ENCODE assay signal across 9 mouse cellular contexts in genomic region chr4:135686568-135686953, GRCm38 (mm10). TPM values are rescaled to one million over a fixed set of nuclear protein-coding genes. Genes with fewer than 3 reads are reported as not detected.
DNase-seq lines count a peak whose midpoint lies in the region; ATAC-seq lines count a peak whose summit lies in the region.
"Had no signal": no experiment of that assay in that cellular context is flagged by ENCODE, and none has a peak within 500 bp of the region (broad histone marks: within the 10 kb centered on the region; RNA-seq: fewer than 3 reads in every experiment).

No protein-coding gene starts in this region.

- H3K4me2 ChIP-seq in forebrain, embryonic 11.5 days (ENCODE audit: low read depth, low read length, severe bottlenecking): peak overlapping the region; percentile 99
- H3K4me2 ChIP-seq in limb, embryonic 13.5 days (replicated peaks): peak overlapping the region; percentile 98
- H3K4me2 ChIP-seq in stomach, embryonic 14.5 days (replicated peaks; ENCODE audit: low read depth, low read length): peak overlapping the region; percentile 91

- peak overlapping the region; percentile 42 for H3K9ac ChIP-seq in forebrain, embryonic 11.5 days (ENCODE audit: low read length)
- H3K9ac ChIP-seq in limb, embryonic 13.5 days: peak overlapping the region; percentile 70
- H3K9ac ChIP-seq in stomach, embryonic 14.5 days (replicated peaks; ENCODE audit: low read depth, low read length): peak overlapping the region; percentile 60

- intact Hi-C loops in left cerebral cortex, postnatal 14 days (cut with DNase I): no loop called here

- ATAC-seq in forebrain, embryonic 11.5 days (replicated peaks; ENCODE audit: low FRiP score): no peak
- no peak for ATAC-seq in limb, embryonic 13.5 days (ENCODE audit: low FRiP score, low read depth)
- ATAC-seq in stomach, embryonic 14.5 days (ENCODE audit: insufficient number of reproducible peaks, insufficient read depth, low FRiP score, low read depth): no peak

- peak; percentile 24 for DNase-seq in retina, embryonic 14.5 days (ENCODE audit: low spot score)
- DNase-seq in retina, postnatal 1 day: no peak
- peak; percentile 61 for DNase-seq in forebrain, embryonic 11.5 days (ENCODE audit: low spot score)
- DNase-seq in ovary, adult 18-20 months (ENCODE audit: low spot score): no peak
- DNase-seq in left cerebral cortex, postnatal 14 days (ENCODE audit: low spot score in 2 of 2): no peak
- no peak for DNase-seq in cerebellum, postnatal 36 days

- H3K36me3 ChIP-seq in forebrain, embryonic 11.5 days (ENCODE audit: control insufficient read depth, insufficient read depth, low read length): no peaks in the 10 kb centered on the region
- no peaks in the 10 kb centered on the region for H3K36me3 ChIP-seq in limb, embryonic 13.5 days
- H3K36me3 ChIP-seq in stomach, embryonic 14.5 days (ENCODE audit: control insufficient read depth, insufficient read depth, low read length): no peaks in the 10 kb centered on the region

- H3K27ac ChIP-seq in forebrain, embryonic 11.5 days (ENCODE audit: low read depth, low read length): no peak overlapping the region
- peak overlapping the region; percentile 23; the same call in 1 of the 2 replicates for H3K27ac ChIP-seq in limb, embryonic 13.5 days
- H3K27ac ChIP-seq in stomach, embryonic 14.5 days (ENCODE audit: low read length): no peak overlapping the region
- H3K27ac ChIP-seq: macrophage had no signal

- peaks cover 5% of the 10 kb centered on the region; the same call in 1 of the 2 replicates for H3K4me1 ChIP-seq in forebrain, embryonic 11.5 days (replicated peaks; ENCODE audit: control insufficient read depth, insufficient read depth, low read length)
- H3K4me1 ChIP-seq in limb, embryonic 13.5 days: 0 out of 2 replicates have a peak, but pooled peaks cover 16% of the 10 kb centered on the region
- H3K4me1 ChIP-seq in stomach, embryonic 14.5 days (ENCODE audit: control insufficient read depth, insufficient read depth, low read length): no peaks in the 10 kb centered on the region

- under 1% methylated on average over 21 of the region's 21 CpGs for WGBS in forebrain, embryonic 11.5 days
- WGBS in limb, embryonic 13.5 days: 1% methylated on average over 21 of the region's 21 CpGs
- WGBS in stomach, embryonic 14.5 days: 1% methylated on average over 21 of the region's 21 CpGs

- peak overlapping the region; percentile 58 for H3K4me3 ChIP-seq in forebrain, embryonic 11.5 days (ENCODE audit: low read depth, low read length)
- H3K4me3 ChIP-seq in limb, embryonic 13.5 days: peak overlapping the region; percentile 65
- peak overlapping the region; percentile 61 for H3K4me3 ChIP-seq in stomach, embryonic 14.5 days (ENCODE audit: low read depth, low read length)

- H3K27me3 ChIP-seq in forebrain, embryonic 11.5 days (ENCODE audit: control insufficient read depth, insufficient read depth, low read length): peaks cover 27% of the 10 kb centered on the region
- H3K27me3 ChIP-seq in limb, embryonic 13.5 days: peaks cover 60% of the 10 kb centered on the region
- H3K27me3 ChIP-seq in stomach, embryonic 14.5 days (ENCODE audit: control insufficient read depth, insufficient read depth, low read length): peaks cover 11% of the 10 kb centered on the region; the same call in 1 of the 2 replicates

- no peaks in the 10 kb centered on the region for H3K9me3 ChIP-seq in forebrain, embryonic 11.5 days (ENCODE audit: control insufficient read depth, low read length)
- no peaks in the 10 kb centered on the region for H3K9me3 ChIP-seq in limb, embryonic 13.5 days
- no peaks in the 10 kb centered on the region for H3K9me3 ChIP-seq in stomach, embryonic 14.5 days (ENCODE audit: control insufficient read depth, low read depth, low read length)

RNA-seq across cellular contexts. Expression of gene Ifnlr1, which starts 0.5 kb away (rescaled TPM):
- polyA plus RNA-seq in forebrain, embryonic 11.5 days (2014; fragmentation: Nextera tagmentation; extraction: Ambion mirVana): 0.32 and 0.59 TPM in 2 replicates
- polyA plus RNA-seq in limb, embryonic 13.5 days (2015; fragmentation: Nextera tagmentation; extraction: Ambion mirVana): 1.1 and 1.2 TPM in 2 replicates
- 1.4 and 1.8 TPM in 2 replicates for polyA plus RNA-seq in stomach, embryonic 14.5 days (2014; fragmentation: Nextera tagmentation; extraction: Ambion mirVana)
- total RNA-seq in left cerebral cortex, postnatal 14 days (2021): under 1 TPM; 0.35 to 0.40 TPM

RNA-seq across cellular contexts. Expression of gene Il22ra1, which starts 41.4 kb away (rescaled TPM):
- polyA plus RNA-seq in forebrain, embryonic 11.5 days (2014; fragmentation: Nextera tagmentation; extraction: Ambion mirVana): not detected in 2 replicates
- 0.08 TPM in 1 of 2 replicates, not detected in the other for polyA plus RNA-seq in limb, embryonic 13.5 days (2015; fragmentation: Nextera tagmentation; extraction: Ambion mirVana)
- 0.33 and 0.60 TPM in 2 replicates for polyA plus RNA-seq in stomach, embryonic 14.5 days (2014; fragmentation: Nextera tagmentation; extraction: Ambion mirVana)
- under 1 TPM; 0.42 to 0.70 TPM for total RNA-seq in left cerebral cortex, postnatal 14 days (2021)
- polyA plus RNA-seq: macrophage had no signal

Comparison
In these comparisons a context has a peak if more than half of its experiments do, and no peak if none do; other contexts are left out.
1. DNase-seq: peak in retina, embryonic 14.5 days (single experiment) and forebrain, embryonic 11.5 days (single experiment); none in retina, postnatal 1 day (single experiment), ovary, adult 18-20 months (single experiment), left cerebral cortex, postnatal 14 days (0 of 2) and cerebellum, postnatal 36 days (0 of 2).
2. Peak in every context shown above with its lines, with median percentiles within 50 percentile points of each other: H3K4me2 ChIP-seq, H3K4me3 ChIP-seq and H3K9ac ChIP-seq.